Mouse (Mus musculus) layer of hippocampus, adult 18-20 months (tissue): ENCODE data around the gene Tmem170b. TPM values are rescaled to one million over a fixed set of nuclear protein-coding genes. Genes with fewer than 3 reads are reported as not detected.

Source experiments
- DNase-seq, 2 experiments: peaks; one replicate each; pipeline ENCODE4 v3.0.0; 2022; ENCODE audit warnings: low spot score in 2 of 2
- long read RNA-seq: library from polyadenylated mRNA; stranded (forward); transcript quantifications from one replicate; pipeline ENCODE4 v2.0.0, GENCODE M21; 2021
- total RNA-seq, 2 experiments: library from RNA; stranded (reverse); gene quantifications; 2 replicates each; pipeline ENCODE4 v1.2.3; 2021

Gene Tmem170b
- 10 to 100 TPM; 93.5 to 95.5 TPM for total RNA-seq
- long read RNA-seq, full-length matches to known transcripts: 38 of 58 reads
- long read RNA-seq, partial matches to known transcripts: 0 of 58 reads
- long read RNA-seq, other reads (novel, unspliced or antisense): 20 of 58 reads

DNA sequence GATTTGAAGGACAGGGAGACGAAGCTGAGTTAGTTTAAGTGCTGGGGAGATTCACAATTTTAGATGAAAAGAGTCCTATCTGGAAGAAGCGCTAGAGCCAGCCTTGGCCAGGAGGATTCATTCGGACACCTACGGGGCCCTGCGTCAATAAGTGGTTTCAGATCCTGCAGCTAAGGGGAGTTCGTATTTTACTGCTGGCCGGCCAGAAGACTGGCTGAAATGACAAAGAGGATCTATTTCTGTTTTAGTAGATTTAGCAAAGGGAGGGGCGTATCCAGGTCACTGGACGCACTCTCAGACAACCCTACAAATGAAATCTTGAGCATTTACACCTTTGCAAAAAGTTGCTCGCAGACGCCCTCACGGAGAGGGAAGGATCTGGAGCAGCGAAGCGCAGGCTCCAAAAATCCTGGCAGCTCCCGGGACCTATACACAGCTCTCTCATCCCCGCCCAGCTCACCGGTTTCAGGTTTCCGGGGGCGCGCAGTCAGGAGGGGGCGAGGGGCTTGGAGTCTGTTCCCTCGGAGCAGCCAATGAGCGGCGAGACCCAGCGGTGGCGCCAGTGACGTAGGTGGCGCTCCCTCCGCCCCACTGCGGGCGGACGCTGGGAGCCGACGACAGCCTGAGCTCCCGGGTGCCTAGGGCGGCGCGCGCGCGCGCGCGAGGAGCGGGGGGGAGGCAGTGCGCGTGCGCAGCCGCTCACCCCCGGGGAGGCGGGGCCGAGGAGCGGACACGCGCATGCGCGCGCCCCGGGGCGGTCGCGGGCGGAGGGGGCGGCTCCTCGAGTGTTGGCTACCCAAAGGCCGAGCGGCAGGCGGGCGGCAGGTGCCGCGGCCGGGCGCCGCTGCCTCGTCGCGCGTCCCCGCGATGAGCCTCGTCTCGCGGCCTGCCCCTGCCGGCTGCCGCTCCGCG lies at the start of gene Tmem170b:
Gene Tmem170b, plus strand, starts transcription at position 809 of the 912 bp plus-strand sequence.
- DNase-seq: peak; percentile 98

GRCm38 (mm10) chr13:41561024-41561423 lies 44.7 kb upstream of the Tmem170b start:
- DNase-seq: no peak

- no peak for DNase-seq
These were observed 37.3 kb upstream of the Tmem170b start for GRCm38 (mm10) chr13:41568421-41568820.

DNA sequence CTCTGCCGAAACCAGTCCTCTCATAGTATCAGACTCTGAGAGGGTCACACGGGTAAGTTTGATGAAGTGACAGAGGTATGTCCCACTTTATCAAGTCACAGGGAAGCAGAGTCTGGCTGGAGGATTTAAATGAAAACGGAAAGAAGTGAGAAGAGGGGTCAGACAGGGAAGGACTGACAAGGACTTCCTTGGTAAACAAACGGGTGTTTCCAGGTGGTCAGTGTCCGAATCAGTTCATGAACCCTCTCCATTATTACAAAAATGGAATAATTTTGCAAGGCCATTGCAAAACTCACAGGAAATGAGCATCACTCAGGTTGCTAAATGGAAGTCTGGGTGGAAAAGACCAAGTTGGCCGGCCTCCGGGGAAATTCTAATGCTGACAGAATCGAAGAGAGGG lies 36.8 kb upstream of the Tmem170b start:
- DNase-seq: no peak

DNA sequence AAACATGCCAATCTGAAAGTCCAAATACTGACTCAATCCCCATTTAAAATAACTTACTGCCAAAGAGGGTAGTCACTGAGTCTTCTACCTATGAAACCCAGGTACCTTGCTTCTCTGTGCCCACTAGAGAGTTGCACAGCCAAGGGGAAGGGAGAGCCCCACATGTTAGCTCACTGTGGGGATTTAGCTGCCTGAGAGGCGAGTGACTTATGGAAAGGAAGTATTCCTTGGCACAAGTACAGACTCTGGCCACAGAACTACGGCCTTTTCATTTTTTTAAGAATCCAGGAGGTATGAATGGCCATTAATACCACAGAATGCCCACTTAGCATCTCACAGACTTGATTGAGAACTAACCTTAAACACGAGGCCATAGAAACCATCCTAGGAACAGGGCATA lies 35.9 kb upstream of the Tmem170b start:
- no peak for DNase-seq

DNA sequence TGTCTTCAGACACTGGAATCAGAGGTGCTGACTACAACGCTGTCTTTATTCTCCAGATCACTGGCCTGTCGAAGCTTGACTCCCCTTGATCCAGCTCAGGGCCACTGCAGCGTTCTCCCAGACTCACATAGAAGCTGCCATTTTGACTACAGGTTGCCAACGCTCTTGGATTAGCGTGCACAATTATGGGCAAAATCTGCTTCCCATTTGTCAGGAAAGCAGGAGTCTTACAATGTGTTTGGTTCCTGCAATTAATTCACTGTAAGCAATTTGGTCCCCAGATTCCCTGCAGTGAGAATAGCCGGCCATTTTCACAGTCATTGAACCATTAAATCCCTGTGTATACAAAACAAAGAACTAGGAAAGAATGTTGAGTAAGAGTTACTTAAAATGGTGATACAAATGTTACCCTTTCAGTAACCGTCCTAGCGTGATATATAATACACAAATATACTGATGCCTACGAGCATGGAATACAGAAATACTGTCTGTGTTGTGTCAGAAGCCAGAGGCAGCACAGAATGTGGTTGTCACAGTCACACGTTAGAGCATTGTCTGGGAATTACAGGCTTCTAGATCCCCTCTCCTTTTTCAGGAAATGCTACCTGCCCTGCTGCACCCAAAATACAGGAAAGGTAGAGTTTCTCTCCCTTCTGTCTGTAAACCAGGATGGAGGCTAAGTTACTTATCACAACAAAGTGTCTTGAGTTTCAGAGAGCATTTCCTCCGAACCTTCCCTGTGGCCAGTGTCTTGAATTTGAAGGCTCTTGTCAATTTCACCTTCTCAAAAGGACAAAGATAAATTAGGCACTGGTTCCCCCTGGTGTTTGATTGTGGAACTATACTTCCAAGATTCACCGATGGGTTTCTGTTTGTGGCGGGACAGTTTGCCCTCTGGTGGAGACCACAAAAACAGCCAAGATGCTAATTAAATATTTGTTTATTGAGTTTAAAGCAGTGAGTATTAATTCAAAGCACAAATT lies 34.0 kb upstream of the Tmem170b start:
- DNase-seq: peak; percentile 80 to 97

- DNase-seq: no peak
These were observed 33.4 kb upstream of the Tmem170b start for GRCm38 (mm10) chr13:41572351-41572735.

- DNase-seq: no peak
These were observed 32.4 kb upstream of the Tmem170b start for GRCm38 (mm10) chr13:41573126-41573846.

DNA sequence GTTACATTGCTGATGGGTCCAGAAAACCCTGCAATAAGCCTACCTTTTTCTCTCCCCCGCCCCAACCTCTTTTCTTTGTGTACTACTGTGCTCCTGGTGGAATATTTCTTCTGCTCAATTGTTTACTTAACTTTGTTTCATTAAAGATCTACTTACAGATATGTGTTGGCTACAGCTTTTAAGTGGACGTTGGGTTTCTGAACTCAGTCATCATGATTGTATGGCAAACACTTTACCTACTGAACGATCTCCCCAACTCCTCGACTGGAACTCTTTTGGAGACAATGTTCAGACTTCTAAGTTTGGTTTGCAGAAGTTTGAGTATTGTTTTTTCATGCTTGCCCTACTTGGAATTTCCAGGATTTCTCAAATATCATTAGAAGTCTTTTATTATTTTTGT lies 24.6 kb upstream of the Tmem170b start:
- DNase-seq: no peak

DNA sequence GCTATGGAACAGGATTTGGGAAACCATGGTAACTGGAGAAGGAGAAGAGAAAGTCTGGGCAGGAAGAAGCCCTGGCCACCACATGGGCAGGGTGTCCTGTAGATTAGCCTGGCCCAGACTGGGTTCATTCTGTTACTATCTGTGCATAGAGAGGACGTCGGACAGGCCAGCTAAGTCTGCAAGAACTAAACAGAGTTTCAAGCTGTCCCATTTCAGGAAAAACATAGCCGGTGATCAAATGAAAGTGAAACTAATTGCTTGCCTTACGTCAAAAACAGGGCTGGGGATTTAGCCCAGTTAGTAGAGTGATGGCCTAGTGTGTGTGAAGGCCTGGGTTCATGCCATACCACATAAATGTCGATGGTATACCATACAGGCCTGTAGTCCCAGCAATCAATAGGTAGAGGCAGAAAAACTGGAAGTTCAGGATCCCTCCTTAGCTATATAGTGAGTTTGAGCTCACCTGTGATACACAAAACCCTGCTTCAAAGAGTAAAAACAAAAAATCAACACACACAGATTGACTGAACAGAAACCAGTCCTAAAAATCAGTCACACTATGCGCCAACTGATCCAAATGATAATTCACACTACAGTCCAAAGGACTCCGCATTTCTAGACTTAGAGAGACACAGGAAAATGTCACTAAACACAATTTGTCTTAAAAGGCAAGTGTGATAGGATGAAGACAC lies 21.9 kb upstream of the Tmem170b start:
- DNase-seq: no peak

- DNase-seq: no peak
These were observed 21.4 kb upstream of the Tmem170b start for GRCm38 (mm10) chr13:41584358-41584680.

- DNase-seq: no peak
These were observed 20.8 kb upstream of the Tmem170b start for GRCm38 (mm10) chr13:41584896-41585295.

GRCm38 (mm10) chr13:41596678-41597077 lies 9.0 kb upstream of the Tmem170b start:
- DNase-seq: no peak

- DNase-seq: no peak
These were observed 5.7 kb upstream of the Tmem170b start for GRCm38 (mm10) chr13:41599977-41600376.

DNA sequence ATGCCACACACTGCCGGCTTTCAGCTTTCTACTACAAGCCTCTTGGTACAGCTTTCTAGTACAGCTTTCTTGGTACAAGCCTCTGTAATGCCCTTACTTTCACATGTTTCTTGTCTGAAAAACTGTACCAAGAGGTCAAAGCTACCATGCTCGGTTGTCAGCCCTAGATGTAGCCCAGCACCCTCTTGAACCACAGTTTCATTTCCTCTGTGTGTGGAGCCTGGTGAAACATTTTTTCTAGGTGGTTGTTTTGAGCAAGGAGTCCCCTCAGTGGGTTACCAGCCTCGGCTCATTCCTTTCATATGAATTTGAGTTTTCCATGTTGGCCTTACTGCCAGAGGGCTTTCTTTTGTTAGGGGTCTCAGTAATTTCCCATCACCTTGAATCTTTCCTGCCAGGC lies 4.7 kb upstream of the Tmem170b start:
- no peak for DNase-seq

DNA sequence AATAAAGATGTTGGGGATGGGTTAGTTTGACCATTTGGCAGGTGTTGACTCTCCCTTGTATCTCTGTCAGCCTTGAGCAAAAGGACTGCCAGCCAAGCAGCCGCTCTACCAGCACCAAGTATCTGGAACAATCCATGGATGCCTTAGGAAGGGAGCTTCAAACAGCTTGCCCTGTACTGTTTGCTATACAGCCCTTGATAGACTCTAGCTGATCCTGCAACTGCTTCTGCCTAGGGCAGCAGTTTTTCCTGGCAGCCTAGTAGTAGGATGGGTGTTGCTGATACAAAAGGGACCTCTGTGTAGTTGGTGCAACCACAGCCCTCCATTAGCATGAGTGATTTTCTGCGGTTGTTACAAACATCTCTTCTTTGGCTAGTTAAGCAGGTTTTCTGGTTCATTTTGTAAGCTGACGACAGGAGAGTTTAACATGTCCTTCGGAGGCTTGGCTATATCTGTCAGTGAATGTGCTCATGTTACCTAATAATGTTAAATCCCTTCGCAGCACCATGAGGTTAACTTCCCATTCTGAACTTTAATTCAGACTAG lies 1.7 kb upstream of the Tmem170b start:
- no peak for DNase-seq

DNA sequence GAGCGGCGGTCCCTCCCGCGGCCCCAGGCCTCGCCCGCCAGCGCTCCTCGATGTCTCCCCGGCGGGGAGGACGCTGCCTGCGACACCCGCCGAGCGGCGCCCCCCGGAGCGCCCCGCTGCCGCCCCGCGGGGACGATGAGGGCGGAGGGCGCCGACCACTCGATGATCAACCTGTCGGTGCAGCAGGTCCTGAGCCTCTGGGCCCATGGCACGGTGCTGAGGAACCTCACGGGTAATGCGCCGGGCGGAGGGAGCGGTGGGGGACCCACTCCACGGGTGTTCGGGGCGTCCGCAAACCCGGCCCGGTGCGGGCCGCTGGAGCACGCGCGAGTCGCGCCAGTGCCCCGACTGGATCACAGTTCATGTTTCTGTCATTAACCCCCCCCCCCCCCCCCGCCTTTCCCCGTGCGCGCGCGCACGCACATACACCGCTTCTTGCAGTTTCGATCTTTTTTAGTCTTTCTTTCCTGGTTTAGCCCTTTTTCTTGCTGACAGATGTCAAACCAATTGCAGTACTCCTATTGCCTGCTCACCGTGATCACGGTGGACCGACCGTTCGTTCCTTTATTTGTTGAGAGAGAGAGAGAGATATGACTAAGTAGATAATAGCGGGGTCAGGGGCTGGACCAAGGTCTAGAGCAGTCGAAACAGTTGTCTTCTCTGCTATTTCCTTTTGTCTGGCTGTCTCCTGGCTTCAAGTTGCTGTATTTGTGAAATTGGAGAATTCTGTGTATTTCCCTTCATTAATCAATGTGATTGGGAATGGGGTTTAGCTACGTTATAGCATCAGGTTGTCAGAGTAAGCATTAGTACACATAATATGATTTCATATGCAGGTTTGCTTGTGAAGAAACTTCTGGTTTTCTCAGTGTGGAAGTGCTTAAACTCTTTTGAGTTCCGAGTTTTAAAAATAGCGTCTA lies 634 bp downstream of the Tmem170b start:
- peak in 1 of 2 experiments; percentile 57 for DNase-seq

DNA sequence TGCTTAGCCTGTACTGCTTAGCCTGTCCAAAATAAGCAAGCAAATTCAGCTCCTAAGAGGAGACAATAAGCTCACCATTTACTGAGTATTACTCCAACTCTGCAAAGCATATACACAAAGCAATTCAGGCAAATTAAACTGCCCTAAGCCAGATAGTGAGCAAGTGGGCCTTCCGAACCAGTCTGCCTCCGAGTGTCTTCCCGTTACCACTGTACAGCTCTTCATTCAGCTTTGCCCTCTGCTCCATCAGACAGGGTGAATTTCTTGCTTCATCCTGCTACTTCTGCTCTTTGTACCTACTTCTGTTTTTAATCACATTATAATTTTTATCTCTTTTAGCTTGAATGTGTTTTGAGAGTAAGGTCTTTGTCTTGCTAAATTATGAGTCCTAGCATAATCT lies 1.9 kb downstream of the Tmem170b start:
- no peak for DNase-seq

DNA sequence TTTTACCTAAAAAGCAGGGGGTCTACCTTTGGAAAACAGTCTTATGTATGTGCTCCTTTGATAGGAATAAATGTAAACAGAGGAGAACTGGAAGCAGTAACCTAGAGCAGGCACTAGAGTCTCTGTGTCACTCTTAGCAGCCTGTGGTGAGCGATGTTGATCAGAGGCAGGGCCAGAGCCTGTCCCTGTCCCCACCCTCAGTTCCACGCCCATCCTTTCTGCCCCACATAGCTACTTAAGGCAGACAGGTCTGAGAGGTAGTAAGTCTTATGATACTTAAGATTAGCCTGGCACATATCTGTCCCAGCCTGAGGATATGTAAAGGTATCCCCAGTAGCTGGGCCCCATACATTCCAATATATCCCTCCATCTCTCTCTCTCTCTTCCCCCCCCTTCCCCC lies 2.9 kb downstream of the Tmem170b start:
- DNase-seq: no peak
